Mouse (Mus musculus) olfactory bulb, adult 2 months (tissue): ENCODE data around the gene Eya2.

Experiments used
- CTCF ChIP-seq: fragments of 200-500 bp; IDR thresholded peaks from 2 replicates; pipeline ENCODE4 v1.5.1; 2012; ENCODE audit warnings: low read depth, mild to moderate bottlenecking, low read length, moderate library complexity; ENCODE audit not compliant: insufficient read depth
- POLR2A ChIP-seq: fragments of 200-500 bp; IDR thresholded peaks from 2 replicates; pipeline ENCODE4 v1.6.1; 2012; ENCODE audit warnings: mild to moderate bottlenecking, low read depth, low read length, moderate library complexity; ENCODE audit not compliant: insufficient read depth

DNA sequence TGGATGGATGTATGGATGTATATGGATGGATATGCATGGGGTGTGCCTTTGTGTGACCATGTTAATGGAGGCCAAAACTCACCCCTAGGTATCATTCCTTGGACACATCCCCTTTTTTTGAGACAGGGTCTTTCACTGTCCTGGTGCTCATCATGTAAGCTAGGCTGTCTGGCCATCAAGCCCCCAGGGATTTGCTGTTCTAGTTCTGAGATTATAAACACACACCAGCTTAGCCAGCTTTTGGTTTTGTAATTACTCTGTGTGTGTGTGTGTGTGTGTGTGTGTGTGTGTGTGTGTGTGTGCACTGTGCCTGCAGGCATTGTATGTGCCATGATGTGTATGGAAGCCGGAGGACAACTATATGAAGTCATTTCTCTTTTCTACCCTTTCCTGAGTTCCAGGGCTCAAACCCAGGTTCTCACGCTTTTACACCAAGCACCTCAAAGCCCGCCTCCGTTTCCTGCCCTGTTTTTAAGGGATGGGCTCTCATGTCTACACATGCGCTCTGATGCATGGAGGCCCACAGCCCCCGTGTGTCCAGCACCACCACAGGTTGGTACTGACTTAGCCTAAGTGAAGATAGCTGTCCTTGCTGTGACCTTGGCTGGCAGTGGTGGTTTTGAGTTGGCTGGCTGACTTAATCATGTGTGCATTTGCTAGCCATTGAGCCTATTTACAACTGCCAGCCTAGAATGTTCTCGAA, 16.9 kb downstream of the Eya2 start:
- TF ChIP-seq POLR2A (no peak), CTCF (no peak)
